Mouse (Mus musculus): ENCODE results near the gene Ccdc121. TPM values are rescaled to one million over a fixed set of nuclear protein-coding genes. Genes with fewer than 3 reads are reported as not detected.
A peak's percentile ranks its signal among the peaks of the same experiment; 100 is the strongest.

Gene Ccdc121
- not detected for total RNA-seq (2021)

DNA sequence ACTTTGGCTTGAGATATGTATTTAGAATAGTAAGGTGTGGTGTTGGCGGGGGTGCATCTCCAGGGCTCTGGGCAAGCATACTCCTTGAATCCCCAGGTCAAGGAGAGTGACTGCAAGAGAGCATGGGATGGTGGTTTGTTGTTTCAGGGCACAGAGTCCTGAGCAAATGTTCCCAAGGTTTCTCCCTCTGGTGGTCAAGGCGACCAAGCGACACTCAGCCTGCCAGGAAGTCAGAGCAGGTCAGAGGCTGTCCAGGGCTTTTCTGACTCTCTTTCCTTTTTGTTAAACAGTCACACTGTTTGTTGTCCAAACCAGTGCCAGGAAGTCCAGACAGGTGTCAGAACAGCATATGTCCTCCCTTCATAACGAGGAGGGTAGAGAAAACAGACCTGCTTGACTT lies at the start of gene Ccdc121:
Ccdc121 (minus strand) TSS at position 145 of the 400 bp plus-strand sequence.
- intact Hi-C loops (cut with DNase I), result no loop called here
- peak; percentile 23 to 36 for DNase-seq

DNA sequence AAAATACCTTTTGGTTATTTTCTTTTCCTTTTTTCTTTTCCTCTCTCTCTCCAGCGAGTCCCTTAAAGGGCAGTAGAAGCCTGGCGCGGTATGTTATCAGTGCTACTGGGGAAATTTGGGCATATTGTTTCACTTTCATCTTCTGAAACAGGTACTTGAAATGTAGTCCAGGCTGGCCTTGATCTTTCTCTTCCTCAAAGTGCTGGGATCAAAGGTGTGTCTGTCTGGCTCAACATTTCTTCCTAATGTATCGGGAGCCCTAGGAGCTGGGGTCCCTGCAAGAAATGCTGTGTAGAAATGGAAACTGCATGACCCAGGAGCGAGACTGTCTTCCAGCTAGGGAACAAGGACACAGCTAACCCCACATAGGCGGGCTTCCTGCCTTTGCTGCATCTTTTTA lies 49.1 kb upstream of the Ccdc121 start:
- no peak for DNase-seq
- intact Hi-C loops (cut with DNase I), result no loop called here

DNA sequence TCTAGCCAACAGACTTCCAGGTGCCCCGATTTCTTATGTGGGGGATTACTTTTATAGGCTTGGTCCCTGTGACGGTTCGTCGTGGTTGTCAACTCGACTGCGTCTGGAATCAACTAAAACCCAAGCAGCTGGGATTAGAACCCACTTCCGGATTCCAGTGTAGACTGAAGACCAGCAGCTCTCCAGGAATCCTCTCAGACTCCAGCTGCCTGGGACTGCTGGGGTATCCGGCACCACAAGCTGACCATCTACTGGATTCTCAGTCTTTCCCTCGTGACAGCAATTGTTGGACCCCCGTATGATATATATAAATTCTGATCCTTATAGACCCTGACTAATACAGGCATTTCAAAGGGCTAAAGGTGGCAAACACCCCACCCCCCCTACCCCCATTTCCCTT lies 48.4 kb upstream of the Ccdc121 start:
- intact Hi-C loops (cut with DNase I), result no loop called here
- no peak for DNase-seq

DNA sequence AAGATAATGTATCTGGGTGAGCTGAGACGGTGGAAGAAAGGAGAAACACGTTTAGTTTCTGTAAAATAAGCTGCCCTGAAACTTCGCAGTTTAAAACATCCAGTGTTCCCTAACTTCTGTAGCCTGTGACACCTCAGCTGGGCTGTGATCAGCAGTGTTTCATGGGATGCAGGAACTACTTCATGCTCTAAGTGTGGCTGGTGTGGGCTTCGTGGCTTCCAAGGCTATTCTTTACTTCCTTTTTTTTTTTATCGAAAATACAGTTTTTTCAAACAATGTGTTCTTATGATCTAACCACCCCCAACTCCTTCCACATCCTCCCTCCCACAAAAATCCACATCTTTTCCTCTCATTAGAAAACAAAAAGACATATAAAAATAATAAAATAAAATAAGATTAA lies 44.2 kb upstream of the Ccdc121 start:
- intact Hi-C loops (cut with DNase I), result no loop called here
- DNase-seq, result no peak

DNA sequence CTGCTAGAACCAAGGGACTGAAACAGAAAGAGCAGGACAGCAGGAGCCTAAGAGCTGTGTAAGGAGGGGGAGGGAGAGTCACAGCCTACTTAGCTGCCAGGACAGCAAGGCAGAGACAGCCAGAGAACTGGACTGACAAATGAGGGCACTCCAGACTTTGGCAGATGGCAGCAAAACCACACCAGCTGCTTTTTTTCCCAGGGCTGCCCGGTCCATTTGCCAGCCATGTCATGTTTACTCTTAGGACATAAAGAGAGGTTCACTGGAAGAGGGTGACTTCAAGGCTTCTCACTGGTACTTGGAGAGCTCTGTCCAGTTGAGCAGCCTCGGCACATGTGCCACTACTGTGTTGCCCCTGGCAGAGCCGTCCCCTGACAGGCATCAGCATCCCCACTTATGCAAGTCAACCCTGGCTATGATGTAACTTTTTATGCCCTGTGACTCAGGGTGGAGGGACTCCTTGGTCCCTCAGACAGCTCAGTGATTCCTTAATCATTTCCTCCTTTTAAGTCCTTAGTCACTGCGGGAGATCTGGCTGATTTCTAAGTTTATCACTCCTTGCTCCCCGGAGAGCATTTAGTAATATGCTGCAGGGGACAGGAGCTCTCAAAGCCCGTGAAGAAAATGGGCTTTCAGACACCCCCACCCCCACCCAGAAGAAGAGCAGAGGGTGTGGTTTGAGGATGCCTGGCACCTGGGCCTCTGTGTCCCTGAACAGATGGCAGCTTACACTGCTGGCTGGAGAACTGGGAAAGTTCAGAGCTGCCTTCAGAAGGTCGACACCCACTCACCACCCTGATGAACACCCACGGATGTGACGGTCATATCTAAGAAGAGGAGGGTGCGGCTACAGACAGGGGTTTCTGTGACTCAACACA lies 41.5 kb upstream of the Ccdc121 start:
- no peak for DNase-seq
- intact Hi-C loops (cut with DNase I), result no loop called here

DNA sequence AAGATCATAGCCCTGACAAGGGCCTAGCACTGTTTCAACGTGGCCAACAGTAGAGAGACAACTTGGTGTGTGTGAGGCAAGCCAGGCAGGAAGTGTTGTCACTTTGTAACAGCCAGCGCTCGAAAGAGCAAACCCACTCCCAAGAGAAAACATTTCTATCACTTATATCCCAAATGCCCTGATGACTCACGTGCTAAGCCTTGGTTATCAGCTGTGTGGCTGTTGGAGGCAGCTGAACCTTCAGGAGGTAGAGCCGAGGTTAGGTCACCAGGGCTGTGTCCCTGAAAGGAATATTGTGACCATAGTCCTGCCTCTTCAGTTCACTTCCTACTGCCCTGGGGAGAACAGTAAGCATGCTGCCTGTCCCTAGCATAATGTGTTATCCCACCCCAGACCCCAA lies 39.6 kb upstream of the Ccdc121 start:
- no peak for DNase-seq
- intact Hi-C loops (cut with DNase I), result no loop called here

DNA sequence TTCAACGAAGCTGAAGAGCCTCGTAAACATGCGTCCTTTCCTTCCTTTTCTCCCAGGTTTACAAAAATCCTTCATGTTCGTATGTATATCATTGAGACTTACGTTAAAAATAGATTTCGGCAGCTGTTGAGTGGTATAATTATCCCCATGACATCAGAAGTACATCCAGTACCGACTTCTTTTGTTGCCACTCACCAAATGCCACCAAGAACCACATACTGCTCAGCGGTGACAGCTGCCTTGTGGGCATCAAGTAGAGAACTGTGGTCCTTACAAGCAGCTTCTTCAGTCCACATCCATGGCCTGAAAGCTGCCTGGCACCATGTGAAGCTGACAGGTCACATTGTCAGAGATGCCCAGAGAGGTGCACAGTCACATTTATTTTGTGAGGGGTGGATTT lies 38.7 kb upstream of the Ccdc121 start:
- no peak for DNase-seq
- intact Hi-C loops (cut with DNase I), result loop anchor here (5.0 kb wide), 2 partner anchors 67 to 83 kb away; no protein-coding TSS in a partner anchor

DNA sequence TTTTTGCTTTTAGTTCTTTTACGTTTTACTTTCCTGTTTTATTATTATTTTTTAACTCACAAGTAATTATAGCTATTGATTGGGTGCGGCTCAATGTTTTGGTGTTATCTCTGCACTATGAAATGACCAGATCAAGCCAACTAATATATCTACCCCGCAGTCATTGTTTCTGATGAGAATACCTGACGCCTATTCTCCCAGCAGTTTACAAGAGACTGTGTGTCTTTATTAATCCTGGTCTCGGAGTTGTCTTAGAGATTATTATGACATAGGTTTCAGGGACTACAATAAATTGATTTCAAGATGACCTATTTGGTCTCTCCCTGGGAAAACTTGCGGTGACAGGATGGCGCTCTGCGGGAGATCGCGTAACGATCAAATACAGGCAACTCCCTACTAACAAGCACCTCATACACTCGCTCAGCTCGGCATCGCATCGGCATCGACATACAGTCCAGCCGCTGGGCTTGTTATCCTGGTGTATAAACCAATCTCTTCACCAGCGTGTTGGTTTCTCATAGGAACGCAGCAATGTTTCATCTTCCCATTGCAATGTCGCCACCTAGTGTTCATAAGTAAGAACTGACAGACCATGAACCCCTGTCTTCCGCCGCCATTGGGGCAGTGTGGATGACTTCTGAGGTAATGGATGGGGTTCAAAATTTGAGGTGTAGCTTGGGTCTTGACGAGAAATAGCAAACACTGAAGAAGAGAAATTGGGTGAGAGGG lies 34.0 kb upstream of the Ccdc121 start:
- peak; percentile 76 to 79 for DNase-seq
- intact Hi-C loops (cut with DNase I), result loop anchor here (2.0 to 5.0 kb wide), 5 partner anchors 72 to 266 kb away; no protein-coding TSS in a partner anchor

DNA sequence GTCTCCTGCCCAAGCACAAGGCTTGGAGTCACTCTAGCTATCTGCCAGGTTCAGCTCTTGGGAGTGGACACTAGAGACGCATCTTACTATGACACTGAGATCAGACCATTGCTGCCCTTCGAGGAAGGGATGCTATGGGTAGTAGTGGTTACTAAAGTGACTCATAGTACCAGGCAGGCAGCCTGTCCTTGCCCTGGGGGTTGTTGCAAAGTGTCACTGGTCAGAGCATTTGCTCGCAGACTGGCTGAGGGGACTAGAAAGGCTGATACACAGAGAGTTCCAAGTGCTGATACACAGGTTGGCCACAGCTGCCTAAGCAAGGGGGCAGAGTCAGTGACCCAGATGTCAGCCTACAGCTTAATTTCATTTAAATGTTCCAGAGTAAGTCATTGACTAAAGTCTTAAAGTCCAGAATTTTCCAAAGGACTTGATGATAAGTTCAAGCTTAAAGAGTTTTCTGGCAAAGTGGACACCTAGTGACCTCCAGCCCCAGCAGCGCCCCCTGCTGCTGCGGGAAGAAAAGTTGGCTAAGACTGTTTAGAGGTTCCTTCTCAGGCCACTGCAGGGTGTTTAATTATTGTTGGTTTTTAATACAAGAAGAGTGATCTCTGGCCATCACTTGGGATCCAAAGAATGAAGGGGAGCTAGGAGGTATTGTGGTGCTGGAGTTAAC lies 32.6 kb upstream of the Ccdc121 start:
- intact Hi-C loops (cut with DNase I), result loop anchor here (2.0 kb wide), 3 partner anchors 151 to 265 kb away; no protein-coding TSS in a partner anchor
- DNase-seq, result peak; percentile 24 to 57

DNA sequence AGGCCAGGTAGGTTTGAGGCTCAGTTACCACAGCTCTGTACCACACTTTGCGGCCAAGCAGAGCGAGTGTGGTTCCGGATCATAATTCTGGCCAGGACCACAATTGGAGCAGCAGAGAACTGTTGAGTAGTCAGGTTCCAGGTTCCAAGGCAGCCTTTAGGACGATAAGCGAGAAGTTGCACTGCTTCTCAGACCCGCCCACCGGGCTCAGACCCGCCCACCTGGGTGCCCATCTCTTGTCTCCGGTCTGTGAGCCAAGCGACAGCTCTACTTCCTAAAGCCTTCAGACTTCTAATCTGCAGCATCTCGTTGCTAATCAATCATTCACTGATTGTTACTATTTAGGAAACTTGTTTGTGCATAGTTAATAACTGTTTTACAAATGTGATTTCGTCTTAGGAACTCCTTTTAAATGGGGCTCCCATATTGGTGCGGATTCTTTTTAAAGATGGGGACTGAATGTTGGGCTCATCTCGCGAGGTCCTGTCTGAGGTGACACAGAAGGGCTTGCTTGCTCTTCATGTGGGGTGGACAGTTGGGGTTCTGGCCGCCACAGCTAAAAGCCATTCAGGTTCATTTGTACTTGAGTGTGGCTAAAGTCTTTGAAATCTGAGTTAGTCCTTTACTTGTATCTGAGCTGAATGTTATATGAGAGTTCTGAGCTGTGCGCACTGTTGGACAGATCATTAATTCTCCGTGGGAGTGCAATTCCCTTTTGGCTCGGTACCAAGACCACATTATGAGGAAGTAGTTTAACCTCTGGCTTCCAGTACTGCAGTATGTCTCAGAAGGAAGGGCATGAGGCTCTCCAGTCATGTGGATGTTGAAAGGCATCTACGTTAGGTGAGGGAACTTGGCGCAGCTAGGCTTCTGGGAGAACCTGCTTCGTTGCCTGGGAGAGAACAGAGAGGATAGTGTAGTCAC lies 28.9 kb upstream of the Ccdc121 start:
- intact Hi-C loops (cut with DNase I), result no loop called here
- DNase-seq, result no peak

DNA sequence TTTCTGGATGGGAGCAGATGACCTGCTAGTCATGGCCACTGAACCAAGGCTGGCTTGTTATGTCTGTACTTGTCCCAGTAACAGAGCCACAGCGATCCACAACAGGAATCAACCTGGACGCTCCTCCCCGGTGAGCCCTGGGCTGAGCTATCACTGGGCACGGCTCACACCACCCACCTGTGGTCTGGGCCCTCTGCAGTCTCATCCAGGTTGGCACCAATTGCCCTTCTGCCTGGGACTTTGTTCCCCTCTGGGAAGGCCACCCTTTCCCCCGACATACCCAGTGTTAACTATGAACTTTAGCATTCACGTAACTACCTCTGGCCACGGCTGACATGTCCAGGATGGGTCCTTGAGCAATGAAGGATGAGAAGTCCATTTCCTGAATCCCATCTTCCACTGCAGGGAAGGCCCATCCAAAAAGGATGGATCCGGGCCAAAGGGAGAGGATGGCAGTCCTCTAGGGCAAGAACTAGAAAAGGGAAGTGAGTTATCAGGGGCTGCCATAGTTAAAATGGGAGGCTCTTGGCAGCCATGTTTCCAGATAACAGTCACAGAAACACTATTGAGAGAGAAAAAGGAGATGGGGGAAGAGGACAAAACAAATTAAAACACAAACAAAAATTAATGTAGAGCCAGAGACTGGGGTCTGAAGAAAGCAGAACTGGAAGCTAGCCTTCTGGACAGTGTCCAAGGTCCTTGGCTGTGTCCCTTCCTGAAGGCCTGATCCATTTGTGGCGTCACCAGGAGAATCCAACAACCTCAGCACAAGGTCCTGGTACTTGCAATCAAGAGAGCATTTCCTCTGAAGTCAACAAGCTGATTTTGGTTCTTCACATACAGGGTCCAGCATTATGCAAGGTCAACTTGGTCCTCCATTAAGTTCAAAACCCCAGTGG lies 26.6 kb upstream of the Ccdc121 start:
- DNase-seq, result no peak
- intact Hi-C loops (cut with DNase I), result no loop called here

DNA sequence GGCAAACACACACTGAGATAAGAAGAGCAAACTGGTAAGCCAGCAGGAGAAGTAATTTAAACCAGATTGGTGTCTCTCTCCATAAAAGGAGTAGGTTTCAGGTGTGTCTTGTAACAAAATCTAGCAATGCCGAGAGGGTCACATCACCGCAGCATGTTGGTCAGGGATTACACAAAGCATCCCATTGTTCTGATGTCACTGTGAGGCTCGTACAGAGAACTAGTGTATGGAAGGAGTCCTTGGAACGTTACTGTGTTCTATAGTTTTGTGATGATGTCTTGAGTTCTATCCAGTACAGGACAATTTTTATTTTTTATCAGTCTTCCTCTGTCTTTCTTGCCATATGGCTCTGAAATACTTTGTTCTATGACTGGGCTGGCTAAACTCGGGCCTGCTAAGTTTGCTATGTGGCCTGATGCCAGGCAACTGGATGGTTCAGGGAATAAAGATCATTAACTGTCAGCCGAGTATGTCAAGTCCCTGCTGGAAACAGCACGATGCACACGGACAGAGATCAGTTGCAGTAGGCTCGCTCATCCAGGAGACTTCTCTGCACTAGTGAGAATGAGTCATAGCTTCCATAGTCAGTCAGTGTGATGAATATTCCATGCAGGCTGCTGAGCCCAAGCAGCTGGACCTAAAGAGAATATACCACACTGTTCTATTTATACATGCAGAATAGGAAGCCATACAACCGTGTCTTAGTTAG lies 24.1 kb upstream of the Ccdc121 start:
- no peak for DNase-seq
- intact Hi-C loops (cut with DNase I), result no loop called here

DNA sequence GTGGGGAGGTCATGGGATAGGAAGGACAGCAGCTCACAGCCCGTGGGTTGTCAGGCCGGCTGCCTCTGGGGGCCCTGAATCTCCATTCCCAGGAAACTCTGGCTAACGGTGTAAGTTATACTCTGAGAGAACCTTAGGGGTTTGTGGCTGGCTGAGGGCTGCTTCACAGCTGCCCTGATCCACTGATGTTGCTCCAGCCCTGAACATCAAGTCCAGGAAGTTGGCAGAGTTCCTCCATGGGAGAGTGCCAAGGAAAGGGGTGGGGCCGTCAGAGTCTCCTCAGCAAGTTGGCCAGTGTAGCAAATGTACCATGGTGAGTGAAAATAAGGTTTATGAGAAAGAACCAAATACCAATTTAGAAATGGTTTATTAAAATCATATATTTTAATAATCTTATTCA lies 18.1 kb upstream of the Ccdc121 start:
- intact Hi-C loops (cut with DNase I), result no loop called here
- peak; percentile 88 to 90 for DNase-seq

DNA sequence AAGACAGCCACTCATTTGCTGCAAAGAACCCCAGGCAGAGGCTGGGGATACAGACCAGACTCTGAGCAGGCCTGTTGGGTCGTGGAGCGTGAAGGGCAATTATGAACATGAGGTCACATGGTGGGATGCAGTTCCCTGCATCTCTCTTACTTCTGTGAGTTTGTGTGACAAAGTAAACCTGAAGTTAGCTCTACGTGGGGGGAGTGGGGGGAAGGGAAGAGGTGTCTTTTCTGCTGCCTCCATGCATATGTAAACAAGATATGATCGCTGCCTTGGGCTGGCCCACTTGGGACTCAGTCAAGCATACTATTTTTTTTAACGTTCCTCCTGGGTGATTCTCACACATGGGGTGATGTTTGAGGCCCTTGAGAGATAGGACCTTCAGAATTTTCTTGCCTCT lies 14.7 kb upstream of the Ccdc121 start:
- DNase-seq, result no peak
- intact Hi-C loops (cut with DNase I), result no loop called here

DNA sequence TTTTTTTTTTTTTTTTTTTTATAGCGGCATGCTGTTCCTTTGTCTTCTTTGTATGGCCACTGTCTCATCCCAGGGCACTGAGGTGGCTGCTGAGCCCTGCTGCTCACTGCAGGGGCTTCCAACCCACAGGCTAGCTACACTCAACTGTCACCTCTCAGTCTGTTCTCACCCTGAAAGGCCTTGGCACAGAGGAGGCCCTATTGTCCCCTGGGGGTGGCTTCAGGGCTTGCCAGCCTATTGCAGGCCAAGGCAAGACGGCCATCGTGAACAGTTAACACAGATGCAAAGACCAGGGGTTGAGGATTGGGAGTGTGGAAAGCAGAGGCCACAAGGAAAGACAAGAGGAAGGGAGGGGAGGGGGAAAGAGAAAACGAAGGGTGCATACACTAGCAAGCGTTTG lies 12.6 kb upstream of the Ccdc121 start:
- DNase-seq, result no peak
- intact Hi-C loops (cut with DNase I), result no loop called here

DNA sequence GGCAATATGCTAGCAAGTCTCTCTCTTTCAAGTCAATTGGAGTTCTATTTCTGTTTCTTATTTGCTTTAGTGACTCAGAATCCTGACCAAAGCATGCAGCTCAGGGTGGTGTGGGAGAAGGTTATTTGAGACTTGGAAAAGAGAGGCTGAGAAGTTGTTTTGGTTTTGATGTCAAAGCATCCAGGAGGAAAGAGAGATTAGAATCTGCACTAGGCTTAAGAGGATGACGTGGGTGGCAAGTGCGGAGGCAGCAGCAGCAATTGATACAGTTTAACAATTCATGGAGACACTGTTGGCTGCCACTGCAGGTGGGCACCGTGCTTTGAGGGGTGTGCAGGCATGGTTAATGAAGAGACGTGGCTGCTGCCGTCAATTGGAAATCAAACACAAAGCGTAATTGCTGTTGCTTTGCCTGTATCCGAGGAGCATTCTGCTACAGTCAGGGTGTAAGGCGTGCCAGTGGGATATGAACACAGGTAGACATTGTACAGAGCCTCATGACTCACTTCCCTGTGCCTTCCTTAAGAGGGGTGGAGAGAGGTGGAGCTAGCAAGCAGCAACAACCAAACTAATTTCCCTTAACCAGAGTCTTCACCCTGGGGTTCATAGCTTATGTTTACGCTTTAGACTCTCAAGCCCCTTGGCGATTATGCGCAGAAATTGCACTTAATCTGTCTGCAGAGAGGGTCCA lies 10.3 kb upstream of the Ccdc121 start:
- DNase-seq, result no peak
- intact Hi-C loops (cut with DNase I), result no loop called here

DNA sequence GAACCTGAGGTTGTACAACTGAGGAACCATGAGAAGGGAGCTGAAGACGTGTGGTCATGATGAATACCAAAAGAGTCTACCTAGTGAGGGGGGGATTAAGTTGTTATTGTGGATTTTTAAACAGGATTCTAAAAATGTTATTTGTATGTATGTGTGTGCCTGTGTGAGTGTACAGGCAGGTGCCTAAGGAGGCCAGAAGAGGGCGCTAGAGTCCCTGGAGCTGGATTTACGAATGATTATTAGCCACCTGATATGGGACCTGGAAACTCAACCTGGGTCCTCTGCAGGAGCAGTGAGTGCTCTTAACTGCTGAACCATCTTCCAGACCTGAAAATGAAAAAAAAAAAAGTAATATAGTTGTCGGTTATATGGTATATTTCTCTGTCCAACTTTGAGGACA lies 7.9 kb upstream of the Ccdc121 start:
- no peak for DNase-seq
- intact Hi-C loops (cut with DNase I), result no loop called here

DNA sequence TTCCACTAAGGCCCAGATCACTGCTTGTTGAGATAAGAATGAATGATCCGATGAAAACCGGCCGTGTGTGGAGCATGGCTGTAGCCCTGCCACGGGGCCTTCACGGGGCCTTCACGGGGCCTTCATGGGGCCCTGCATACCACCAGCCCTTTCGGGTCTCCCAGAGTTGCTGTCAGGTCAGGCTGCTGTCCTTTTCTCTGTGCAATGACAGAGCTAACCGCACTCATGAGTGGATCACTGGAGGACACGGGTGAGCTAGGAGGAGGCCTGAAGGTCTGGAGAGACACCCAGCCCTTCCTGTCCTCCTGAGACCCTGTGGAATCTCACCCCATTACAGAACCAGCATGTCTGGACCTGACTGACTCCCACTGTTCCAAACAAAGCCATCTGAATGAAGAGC lies 6.8 kb upstream of the Ccdc121 start:
- intact Hi-C loops (cut with DNase I), result no loop called here
- DNase-seq, result no peak
